Mouse (Mus musculus) fibroblast of lung, adult 2 months (primary cell): ENCODE measurements at regions not wholly inside any gene's neighbourhood (a gene's known extent, or its start where the extent isn't known, plus 50 kb on each side); places are given as distances from the start of the nearest gene placed in this dataset.

ENCODE experiments used
- DNase-seq: peaks from one replicate; pipeline ENCODE4 v3.0.0-alpha.2; 2011; ENCODE audit warnings: low read depth

DNA sequence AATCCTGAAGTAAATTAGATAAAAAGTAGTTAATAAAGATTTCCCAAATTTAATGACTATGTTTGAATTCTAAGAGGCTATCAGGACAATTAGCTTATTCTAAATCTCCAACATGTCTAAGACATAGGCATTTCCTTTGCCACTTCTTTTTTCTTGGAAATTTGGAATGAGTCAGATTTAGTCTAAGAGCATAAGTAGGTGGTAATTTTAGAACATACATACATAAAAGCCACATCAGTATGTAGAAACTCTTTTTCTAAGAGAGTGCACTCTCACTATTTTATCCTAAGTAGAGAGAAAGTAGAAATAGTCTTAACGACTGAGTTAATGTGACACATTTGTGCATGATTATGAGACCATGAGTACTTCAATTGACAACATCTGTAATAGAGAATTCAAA lies 802.4 kb upstream of the Ncam2 start:
- DNase-seq = no peak

DNA sequence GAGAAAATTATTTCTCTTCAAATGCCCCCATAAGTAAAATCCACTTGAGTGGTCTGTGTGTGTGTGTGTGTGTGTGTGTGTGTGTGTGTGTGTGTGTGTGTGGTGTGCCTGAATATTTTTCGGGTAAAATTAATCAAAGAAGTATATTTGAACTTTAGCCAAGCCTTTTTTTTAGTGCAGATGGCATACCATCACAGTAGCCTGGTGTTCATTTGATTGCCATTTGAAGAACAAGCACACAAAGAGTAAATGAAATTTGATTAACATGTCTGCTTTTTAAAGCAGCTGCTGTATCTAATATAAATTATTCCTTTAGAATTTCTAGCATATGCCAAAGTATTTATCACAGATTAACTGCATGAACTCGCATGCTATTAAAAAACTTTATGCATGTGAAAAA lies 796.1 kb upstream of the Ncam2 start:
- no peak for DNase-seq

DNA sequence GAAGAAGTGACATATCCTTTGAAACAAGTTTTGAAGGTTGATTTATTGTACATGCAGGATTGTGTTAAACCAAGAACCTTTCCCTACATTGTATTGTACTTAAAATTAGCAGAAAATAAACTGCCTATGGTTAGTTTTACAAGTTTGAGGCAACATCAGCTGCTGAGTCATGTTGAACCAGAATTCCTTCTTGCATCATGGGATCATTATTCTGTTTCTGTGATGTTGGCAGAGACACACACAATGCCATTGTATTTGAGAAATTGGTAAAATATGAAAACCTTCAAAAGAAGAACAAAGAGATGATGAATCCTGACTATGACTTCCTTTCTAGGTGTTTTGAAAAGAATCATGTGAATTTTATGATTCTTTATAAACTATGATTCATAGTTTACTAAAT lies 791.9 kb upstream of the Ncam2 start:
- DNase-seq = peak; percentile 27
